Mouse (Mus musculus) erythroblast, embryonic 14.5 days (primary cell): ENCODE data around the gene Kif16b. TPM values are rescaled to one million over a fixed set of nuclear protein-coding genes. Genes with fewer than 3 reads are reported as not detected.

Experiments used
- H3K27me3 ChIP-seq: 2 replicates; pipeline ENCODE4 v1.6.1; 2012; ENCODE audit warnings: inconsistent platforms; ENCODE audit not compliant: control insufficient read depth
- H3K36me3 ChIP-seq: 2 replicates; pipeline ENCODE4 v1.6.1; 2012; ENCODE audit warnings: mild to moderate bottlenecking, inconsistent platforms; ENCODE audit not compliant: control insufficient read depth
- H3K4me1 ChIP-seq: 2 replicates; pipeline ENCODE4 v1.6.1; 2012; ENCODE audit warnings: inconsistent platforms; ENCODE audit not compliant: control insufficient read depth
- H3K4me3 ChIP-seq: replicated peaks from 2 replicates; pipeline ENCODE3; 2012; ENCODE audit warnings: moderate library complexity, mild to moderate bottlenecking, inconsistent platforms
- H3K9me3 ChIP-seq: 2 replicates; pipeline ENCODE4 v1.6.1; 2012; ENCODE audit warnings: low read length, inconsistent platforms, mixed read lengths; ENCODE audit not compliant: control insufficient read depth
- GATA1 ChIP-seq: IDR thresholded peaks from 2 replicates; pipeline ENCODE4 v1.6.1; 2012; ENCODE audit warnings: low read length, inconsistent platforms, mixed read lengths
- TAL1 ChIP-seq: IDR thresholded peaks from 3 replicates; pipeline ENCODE4 v1.6.1; 2012; ENCODE audit warnings: low read length, inconsistent platforms, mixed read lengths
- polyA plus RNA-seq: library from polyadenylated mRNA; stranded (reverse); fragments of >175 nt; gene quantifications from 2 replicates; pipeline ENCODE4 v1.2.3, GENCODE M21; 2012

The Kif16b gene
- polyA plus RNA-seq, 1 experiment: 0.07 TPM

DNA sequence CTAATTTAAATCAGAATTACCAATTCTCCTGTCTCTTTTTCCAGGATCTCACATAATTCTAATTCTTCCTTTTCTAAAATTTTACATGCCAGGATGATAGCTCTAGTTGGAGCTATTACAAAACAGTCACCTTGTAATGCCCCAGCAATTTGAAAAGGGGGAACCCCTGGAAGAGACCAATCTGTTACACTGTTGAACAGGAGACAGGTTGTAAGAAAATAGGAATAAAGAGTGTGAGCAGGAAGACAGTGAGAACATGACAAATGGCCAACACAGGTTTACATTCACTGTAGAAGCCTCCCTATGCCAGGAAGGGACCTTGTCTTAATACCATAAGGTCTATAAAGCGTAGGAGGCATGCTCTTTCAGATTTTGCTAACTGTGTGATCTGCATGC lies 206.4 kb downstream of the Kif16b start:
- no peak for TF ChIP-seq TAL1
- no peak for TF ChIP-seq GATA1
- Histone ChIP-seq H3K36me3 (no peaks in the 10 kb centered on the region), H3K4me1 (no peaks in the 10 kb centered on the region), H3K27me3 (no peaks in the 10 kb centered on the region), H3K4me3 (no peak overlapping the region), H3K9me3 (no peaks in the 10 kb centered on the region)

DNA sequence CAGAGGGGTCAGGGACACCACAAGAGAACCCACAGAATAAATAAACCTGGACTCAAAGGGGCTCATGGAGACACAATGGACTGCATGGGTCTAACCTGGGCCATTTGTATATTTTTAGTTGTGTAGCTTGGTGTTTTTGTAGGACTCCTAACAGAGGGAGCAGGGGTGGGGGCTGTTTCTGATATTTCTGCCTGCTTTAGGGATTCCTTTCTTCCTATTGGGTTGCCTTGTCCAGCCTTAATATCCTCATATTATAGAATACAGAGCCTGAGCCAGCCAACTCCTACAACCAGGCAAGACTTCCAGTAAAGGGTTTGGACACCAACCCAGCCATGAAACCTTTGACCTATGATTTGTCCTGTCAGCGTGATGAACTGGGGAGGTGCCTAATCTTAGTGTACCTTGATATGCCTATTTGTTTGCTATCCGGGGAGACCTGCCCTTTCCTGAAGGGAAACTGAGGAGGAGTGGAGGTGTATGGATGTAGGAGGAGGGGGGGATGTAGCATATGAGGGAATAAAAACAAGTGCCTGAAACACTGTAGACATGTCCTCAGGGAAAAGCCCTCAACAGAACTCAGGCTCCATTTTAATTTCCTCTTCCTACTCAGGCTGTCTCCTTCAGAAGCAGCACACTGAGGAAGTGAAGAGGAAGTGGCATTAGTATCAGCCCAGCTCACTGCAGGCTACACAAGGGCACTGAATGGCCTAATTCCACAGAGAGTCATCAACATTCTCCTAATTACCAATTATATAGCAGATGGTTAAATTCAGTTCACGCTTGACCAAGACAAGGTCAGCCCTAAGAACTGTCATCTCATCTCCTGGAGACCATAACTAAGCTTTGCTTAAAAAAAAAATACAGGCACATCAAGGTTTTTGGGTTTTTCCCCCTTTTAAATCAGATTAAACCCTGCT lies 207.1 kb downstream of the Kif16b start:
- H3K9me3 ChIP-seq: no peaks in the 10 kb centered on the region
- no peaks in the 10 kb centered on the region for H3K36me3 ChIP-seq
- no peak overlapping the region for H3K4me3 ChIP-seq
- no peaks in the 10 kb centered on the region for H3K4me1 ChIP-seq
- H3K27me3 ChIP-seq: no peaks in the 10 kb centered on the region
- no peak for TF ChIP-seq TAL1
- no peak for TF ChIP-seq GATA1

GRCm38 (mm10) chr2:142693461-142693860 lies 207.9 kb downstream of the Kif16b start:
- Histone ChIP-seq H3K4me1 (no peaks in the 10 kb centered on the region), H3K27me3 (no peaks in the 10 kb centered on the region), H3K4me3 (no peak overlapping the region), H3K9me3 (no peaks in the 10 kb centered on the region), H3K36me3 (no peaks in the 10 kb centered on the region)
- TF ChIP-seq GATA1 (no peak), TAL1 (no peak)

DNA sequence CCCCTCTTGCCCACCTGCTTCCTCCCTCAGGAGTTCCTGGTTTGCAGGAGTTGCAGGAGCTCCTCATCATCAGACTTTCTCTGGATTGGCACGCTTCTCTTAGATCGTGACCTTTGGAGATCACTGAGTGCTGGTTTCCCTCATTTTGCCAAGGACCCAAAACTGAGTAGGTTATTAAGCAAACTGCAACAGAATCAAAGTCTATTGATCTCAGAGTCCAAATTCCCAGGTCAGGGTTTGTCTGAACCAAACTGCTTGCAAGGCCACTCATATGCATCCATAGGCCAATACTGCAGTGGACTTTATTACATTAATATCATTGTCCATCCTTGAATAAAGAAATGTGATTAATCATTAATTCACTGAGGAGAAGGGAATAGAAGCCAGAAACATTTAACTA lies 211.8 kb downstream of the Kif16b start:
- no peak overlapping the region for H3K4me3 ChIP-seq
- TF ChIP-seq TAL1: no peak
- TF ChIP-seq GATA1: no peak
- no peaks in the 10 kb centered on the region for H3K9me3 ChIP-seq
- no peaks in the 10 kb centered on the region for H3K36me3 ChIP-seq
- H3K27me3 ChIP-seq: no peaks in the 10 kb centered on the region
- no peaks in the 10 kb centered on the region for H3K4me1 ChIP-seq

DNA sequence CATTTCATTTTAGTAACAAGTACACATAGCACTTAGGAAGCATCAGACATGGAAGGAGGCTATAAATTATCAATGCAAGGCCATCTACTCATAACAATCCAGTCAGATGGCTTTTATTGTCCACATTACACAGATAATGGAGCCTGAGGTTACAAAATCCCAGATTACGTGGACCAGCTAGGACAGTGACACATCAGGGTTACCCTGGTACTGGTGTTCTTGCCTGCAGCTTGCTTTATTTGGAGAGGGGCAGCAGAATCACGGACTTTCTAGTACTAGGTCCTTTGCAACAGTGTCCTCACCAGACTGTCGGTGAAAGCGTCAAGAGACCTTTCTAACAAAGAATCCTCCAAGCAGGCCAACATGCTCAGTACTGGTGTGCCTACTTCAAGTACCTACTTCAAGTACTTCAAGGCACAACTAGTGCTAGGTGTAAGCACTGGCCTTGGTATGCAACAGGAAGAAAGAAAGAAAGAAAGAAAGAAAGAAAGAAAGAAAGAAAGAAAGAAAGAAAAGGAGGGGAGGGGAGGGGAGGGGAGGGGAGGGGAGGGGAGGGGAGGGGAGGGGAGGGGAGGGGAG lies 213.3 kb downstream of the Kif16b start:
- no peak overlapping the region for H3K4me3 ChIP-seq
- H3K9me3 ChIP-seq: no peaks in the 10 kb centered on the region
- TF ChIP-seq GATA1: no peak
- no peak for TF ChIP-seq TAL1
- H3K36me3 ChIP-seq: no peaks in the 10 kb centered on the region
- H3K27me3 ChIP-seq: no peaks in the 10 kb centered on the region
- H3K4me1 ChIP-seq: no peaks in the 10 kb centered on the region

DNA sequence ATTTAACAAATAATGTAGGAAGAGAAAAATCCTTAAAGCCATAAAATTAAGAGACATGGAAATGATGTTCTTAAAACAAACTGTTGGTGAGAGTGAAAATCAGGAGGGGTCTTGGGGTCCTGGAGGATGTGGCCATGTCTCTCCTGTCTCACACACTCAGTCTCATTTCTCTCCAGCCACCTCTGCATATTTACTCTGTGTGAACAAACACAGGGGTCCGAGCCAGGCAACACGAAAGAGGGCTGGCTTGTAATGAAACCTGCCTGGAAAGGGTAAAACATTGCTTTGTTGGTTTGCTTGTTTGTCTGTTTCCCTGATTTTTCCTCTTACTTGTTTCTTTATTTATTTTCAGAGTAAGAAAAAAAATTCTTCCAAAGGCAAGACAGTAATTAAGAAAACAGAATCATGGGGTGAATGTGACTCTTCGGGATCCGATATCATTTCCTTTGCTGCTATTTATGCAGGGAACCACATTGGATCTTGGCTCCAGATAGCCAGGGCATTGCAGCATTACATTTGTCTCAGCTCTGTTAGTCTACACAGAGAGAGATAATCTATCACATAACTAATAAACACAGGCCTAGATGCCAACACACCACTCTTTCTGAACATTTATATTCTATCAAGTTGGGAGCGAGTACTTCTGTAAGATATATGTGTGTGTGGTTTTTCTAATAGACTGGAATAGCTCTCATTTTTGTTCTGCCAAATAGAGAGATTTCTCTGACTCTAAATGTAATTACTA lies 218.2 kb downstream of the Kif16b start:
- H3K9me3 ChIP-seq: no peaks in the 10 kb centered on the region
- H3K36me3 ChIP-seq: no peaks in the 10 kb centered on the region
- no peak overlapping the region for H3K4me3 ChIP-seq
- TF ChIP-seq TAL1 (no peak), GATA1 (no peak)
- no peaks in the 10 kb centered on the region for H3K4me1 ChIP-seq
- H3K27me3 ChIP-seq: no peaks in the 10 kb centered on the region

DNA sequence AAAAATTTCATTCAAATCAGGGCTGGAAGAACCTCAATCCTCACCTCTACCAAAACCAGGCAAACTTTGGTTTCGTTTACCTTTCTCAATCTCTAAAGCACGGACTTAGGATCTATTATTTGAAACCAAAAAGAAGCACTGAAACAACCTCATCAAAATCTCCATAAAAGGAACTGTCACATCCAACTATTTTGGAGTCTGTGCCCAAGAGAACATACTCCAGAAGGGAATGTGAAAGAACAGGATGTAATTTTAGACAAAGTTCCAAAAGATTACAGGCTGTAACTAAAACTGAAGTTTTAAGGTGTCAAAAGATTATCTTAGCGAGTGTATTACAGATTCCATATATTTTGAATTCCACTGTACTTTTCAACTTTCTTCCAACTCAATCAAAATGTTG lies 232.9 kb downstream of the Kif16b start:
- Histone ChIP-seq H3K36me3 (no peaks in the 10 kb centered on the region), H3K4me1 (no peaks in the 10 kb centered on the region), H3K9me3 (no peaks in the 10 kb centered on the region), H3K4me3 (no peak overlapping the region), H3K27me3 (no peaks in the 10 kb centered on the region)
- TF ChIP-seq TAL1: no peak
- TF ChIP-seq GATA1: no peak

DNA sequence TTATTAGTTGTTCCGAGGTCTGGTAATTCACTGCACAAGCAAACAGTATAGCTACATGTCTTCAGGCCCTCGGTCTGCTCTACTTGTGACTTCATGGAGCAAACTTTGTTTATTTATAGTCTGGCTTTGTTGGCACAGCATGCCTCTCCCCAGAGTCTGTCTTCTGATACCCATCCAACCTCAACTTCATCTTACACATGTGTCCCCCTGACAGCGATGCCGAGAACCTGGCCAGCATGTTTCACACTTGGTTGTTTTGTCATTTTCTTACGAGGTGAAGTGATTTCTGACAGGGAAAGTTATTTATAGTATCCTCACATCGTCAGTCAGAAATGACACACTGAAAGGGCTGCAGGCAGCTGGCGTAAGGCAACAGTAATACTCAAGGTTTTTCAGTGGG lies 249.7 kb downstream of the Kif16b start:
- TF ChIP-seq TAL1 (no peak), GATA1 (no peak)

DNA sequence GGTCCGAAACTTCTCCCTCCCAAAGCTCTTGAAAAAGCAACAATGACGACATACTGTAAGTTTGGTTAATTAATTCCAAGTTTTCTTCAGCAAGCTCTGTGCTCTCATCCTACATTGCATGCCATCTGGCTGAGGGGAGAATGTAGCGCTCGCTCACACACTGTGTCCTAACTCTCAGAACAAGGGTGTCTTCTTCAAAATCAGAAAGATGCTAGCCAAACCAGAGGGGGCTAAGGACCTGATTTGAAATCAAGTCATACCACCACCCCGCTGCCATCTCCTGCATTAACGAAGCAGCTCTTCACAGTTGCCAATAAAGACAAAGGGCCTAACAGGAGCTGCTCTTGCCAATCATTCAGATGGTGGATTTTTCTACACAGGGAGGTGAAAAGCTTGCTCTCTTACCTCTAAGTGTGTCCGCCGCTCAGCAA lies 253.3 kb downstream of the Kif16b start:
- Histone ChIP-seq H3K4me1 (no peaks in the 10 kb centered on the region), H3K27me3 (no peaks in the 10 kb centered on the region), H3K36me3 (no peaks in the 10 kb centered on the region), H3K4me3 (no peak overlapping the region), H3K9me3 (no peaks in the 10 kb centered on the region)
- no peak for TF ChIP-seq GATA1
- no peak for TF ChIP-seq TAL1

More for the DNA sequence above, 249.7 kb downstream of the Kif16b start:
- no peaks in the 10 kb centered on the region for H3K4me1 ChIP-seq
- H3K4me3 ChIP-seq: no peak overlapping the region
- no peaks in the 10 kb centered on the region for H3K27me3 ChIP-seq
- H3K36me3 ChIP-seq: no peaks in the 10 kb centered on the region
- H3K9me3 ChIP-seq: no peaks in the 10 kb centered on the region
